Mouse (Mus musculus) midbrain, postnatal 0 days (tissue): ENCODE data around the gene Klf9. TPM values are rescaled to one million over a fixed set of nuclear protein-coding genes. Genes with fewer than 3 reads are reported as not detected.

Source experiments
- ATAC-seq: fragments of 200-750 bp; cut with Nextera tagmentation; 2 replicates; pipeline ENCODE4 v1.8.0; 2017; ENCODE audit warnings: moderate number of reproducible peaks, mild to moderate bottlenecking, moderate TSS enrichment, moderate library complexity; ENCODE audit not compliant: low FRiP score
- DNase-seq: peaks from one replicate; pipeline ENCODE4 v3.0.0-alpha.2; 2015; ENCODE audit warnings: low spot score
- H3K27ac ChIP-seq: fragments of 300-500 bp; sonication (generic); 2 replicates; pipeline ENCODE4 v1.5.1; 2014; ENCODE audit warnings: low read depth, mild to moderate bottlenecking, low read length, mixed read lengths
- H3K27me3 ChIP-seq: fragments of 300-500 bp; sonication (generic); 2 replicates; pipeline ENCODE4 v1.6.1; 2014; ENCODE audit warnings: low read length, control low read depth, mixed read lengths; ENCODE audit not compliant: insufficient read depth
- H3K36me3 ChIP-seq: fragments of 300-500 bp; sonication (generic); 2 replicates; pipeline ENCODE4 v1.6.1; 2014; ENCODE audit warnings: low read length, control low read depth, mixed read lengths; ENCODE audit not compliant: insufficient read depth
- H3K4me1 ChIP-seq: fragments of 300-500 bp; sonication (generic); 2 replicates; pipeline ENCODE4 v1.6.1; 2014; ENCODE audit warnings: mild to moderate bottlenecking, control low read depth, antibody characterized with exemption, low read length, mixed read lengths; ENCODE audit not compliant: insufficient read depth
- H3K4me2 ChIP-seq: fragments of 300-500 bp; sonication (generic); 2 replicates; pipeline ENCODE4 v1.6.1; 2014; ENCODE audit warnings: low read depth, mild to moderate bottlenecking, low read length, mixed read lengths; ENCODE audit not compliant: poor library complexity, severe bottlenecking
- H3K4me3 ChIP-seq: fragments of 300-500 bp; sonication (generic); 2 replicates; pipeline ENCODE4 v1.5.1; 2014; ENCODE audit warnings: low read depth, mild to moderate bottlenecking, low read length, moderate library complexity
- H3K9ac ChIP-seq: fragments of 300-500 bp; sonication (generic); replicated peaks from 2 replicates; pipeline ENCODE4 v1.6.1; 2014; ENCODE audit warnings: mild to moderate bottlenecking, low read length, moderate library complexity, mixed read lengths; ENCODE audit not compliant: poor library complexity, severe bottlenecking
- H3K9me3 ChIP-seq: fragments of 300-500 bp; sonication (generic); 2 replicates; pipeline ENCODE4 v1.6.1; 2016; ENCODE audit warnings: low read length, control low read depth
- CTCF ChIP-seq: IDR thresholded peaks from 2 replicates; pipeline ENCODE4 v1.5.1; 2016; ENCODE audit warnings: antibody characterized with exemption, mild to moderate bottlenecking
- WGBS: fragments of 180-500 bp; shearing (Covaris S2); extraction: QIAGEN DNeasy Blood & Tissue Kit; methylation state at CpG from one replicate; pipeline ENCODE4 v1.1.7; 2014; 5-methylcytosine and 5-hydroxymethylcytosine counted together
- polyA plus RNA-seq: library from polyadenylated mRNA; unstranded; fragments of >200 nt; fragmentation: Nextera tagmentation; extraction: Ambion mirVana; gene quantifications from 2 replicates; pipeline ENCODE4 v1.2.1, GENCODE M21; 2015
- total RNA-seq: library from RNA; depleted of rRNA; stranded (reverse); fragments of >200 nt; gene quantifications from 2 replicates; pipeline ENCODE4 v1.2.3, GENCODE M21; 2014

The Klf9 gene
- total and polyA plus RNA-seq, 2 experiments from 2014 or later, result 7.4 to 13.8 TPM

- 43% methylated on average over 7 of the region's 7 CpGs for WGBS
- no peak for ATAC-seq
- Histone ChIP-seq H3K27me3 (peaks cover 11% of the 10 kb centered on the region), H3K36me3 (no peaks in the 10 kb centered on the region), H3K4me2 (no peak overlapping the region), H3K9ac (no peak overlapping the region), H3K27ac (no peak overlapping the region), H3K4me1 (peaks cover 8% of the 10 kb centered on the region; the same call in 1 of the 2 replicates), H3K4me3 (no peak overlapping the region), H3K9me3 (no peaks in the 10 kb centered on the region)
- no peak for TF ChIP-seq CTCF
- no peak for DNase-seq
Observed at GRCm38 (mm10) chr19:23132720-23133426, 8.2 kb upstream of the Klf9 start.

DNA sequence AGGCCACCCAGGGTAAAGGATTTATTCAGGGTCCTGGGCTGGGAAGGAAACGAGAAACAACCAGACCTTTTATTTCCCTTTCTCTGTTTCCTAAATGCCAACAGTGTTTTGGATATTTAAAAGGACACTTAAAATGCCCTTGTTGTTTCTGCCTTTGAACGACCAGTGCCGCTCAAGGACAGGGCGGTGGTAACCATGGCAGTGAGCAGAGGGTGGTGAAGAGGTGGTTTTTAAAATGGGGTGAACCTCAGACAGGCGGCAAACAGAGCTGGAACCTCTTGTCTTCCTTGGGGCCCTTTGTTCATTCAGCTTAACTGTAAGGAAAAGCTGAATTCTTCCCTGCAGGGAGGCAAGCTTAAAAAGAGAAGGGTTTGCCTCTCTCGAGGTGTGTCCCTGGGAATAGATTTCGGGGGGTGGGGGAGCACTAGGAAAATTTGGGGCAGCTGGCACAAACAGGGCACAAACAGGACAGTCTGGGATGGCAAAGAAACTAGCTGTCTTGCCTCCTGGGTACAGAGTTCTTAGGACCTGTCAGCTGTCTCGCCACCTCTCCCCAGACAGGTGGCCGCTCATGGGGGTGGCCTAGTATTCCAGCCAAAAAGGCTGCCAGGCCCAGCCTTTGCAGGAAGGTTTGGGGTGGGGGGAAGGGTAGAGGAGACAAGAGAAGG lies 7.5 kb upstream of the Klf9 start:
- H3K27ac ChIP-seq, result no peak overlapping the region
- no peak for ATAC-seq
- 8% methylated on average over 9 of the region's 9 CpGs for WGBS
- H3K9me3 ChIP-seq, result no peaks in the 10 kb centered on the region
- TF ChIP-seq CTCF, result no peak
- H3K27me3 ChIP-seq, result peaks cover 15% of the 10 kb centered on the region
- no peak for DNase-seq
- no peak overlapping the region for H3K4me3 ChIP-seq
- peaks cover 8% of the 10 kb centered on the region; the same call in 1 of the 2 replicates for H3K4me1 ChIP-seq
- no peaks in the 10 kb centered on the region for H3K36me3 ChIP-seq
- H3K9ac ChIP-seq, result no peak overlapping the region
- peak overlapping the region; percentile 85 for H3K4me2 ChIP-seq

GRCm38 (mm10) chr19:23134095-23134440 lies 7.0 kb upstream of the Klf9 start:
- H3K9ac ChIP-seq, result no peak overlapping the region
- peak; percentile 30 for TF ChIP-seq CTCF

DNA sequence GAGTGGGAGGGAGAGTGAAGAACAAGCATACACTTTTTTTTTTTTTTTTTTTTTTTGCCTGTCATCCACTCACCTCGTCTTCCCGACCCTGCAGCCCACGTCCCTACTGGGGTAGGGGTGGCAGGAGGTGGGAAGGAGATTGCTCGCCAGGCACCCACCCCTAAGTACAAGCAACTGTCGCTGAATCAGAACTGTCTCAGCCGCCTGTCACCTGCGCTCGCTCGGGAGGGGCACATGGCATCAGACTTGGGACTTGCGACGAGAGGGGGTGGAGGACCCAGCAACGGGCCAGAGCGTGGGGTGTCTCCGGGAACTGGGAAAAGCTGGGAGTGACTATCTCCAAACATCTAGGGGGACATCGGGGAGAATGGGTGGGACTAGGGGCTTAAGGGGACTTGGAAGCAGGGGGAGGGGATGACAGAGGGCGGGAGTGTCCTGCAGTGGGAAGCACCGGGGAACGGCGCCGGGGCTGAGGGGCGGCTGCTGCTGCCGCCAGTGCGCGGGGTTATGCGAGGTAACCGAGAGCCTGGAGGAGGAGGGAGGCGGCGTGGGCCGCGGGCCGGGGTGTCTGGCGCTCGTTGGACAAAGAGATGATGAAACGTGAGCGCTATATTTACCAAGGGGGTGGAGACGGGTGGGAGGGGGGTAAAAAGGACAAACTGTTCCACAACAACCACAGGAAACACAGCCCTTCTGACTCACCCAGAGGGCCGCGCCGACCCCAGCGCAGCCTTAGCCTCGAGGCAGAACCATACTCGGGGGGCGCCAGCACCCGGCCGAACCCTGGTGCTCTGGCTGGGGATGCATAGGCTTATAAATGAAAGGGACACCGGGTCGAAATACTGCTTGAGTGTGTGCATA lies 6.4 kb upstream of the Klf9 start:
- ATAC-seq (peak; percentile 31), DNase-seq (peak; percentile 40)
- Histone ChIP-seq H3K36me3 (no peaks in the 10 kb centered on the region), H3K9ac (peak overlapping the region; percentile 55), H3K4me3 (peak overlapping the region; percentile 38), H3K27ac (no peak overlapping the region), H3K27me3 (peaks cover 15% of the 10 kb centered on the region), H3K9me3 (no peaks in the 10 kb centered on the region), H3K4me2 (peak overlapping the region; percentile 85), H3K4me1 (peaks cover 8% of the 10 kb centered on the region; the same call in 1 of the 2 replicates)
- TF ChIP-seq CTCF, result no peak
- WGBS, result under 1% methylated on average over 47 of the region's 47 CpGs

More at GRCm38 (mm10) chr19:23134095-23134440, 7.0 kb upstream of the Klf9 start:
- peak overlapping the region; percentile 38 for H3K4me3 ChIP-seq
- 2% methylated on average over 14 of the region's 14 CpGs for WGBS
- peak overlapping the region; percentile 85 for H3K4me2 ChIP-seq
- no peaks in the 10 kb centered on the region for H3K36me3 ChIP-seq
- no peaks in the 10 kb centered on the region for H3K9me3 ChIP-seq
- peaks cover 8% of the 10 kb centered on the region; the same call in 1 of the 2 replicates for H3K4me1 ChIP-seq
- no peak overlapping the region for H3K27ac ChIP-seq
- peak; percentile 10 for DNase-seq
- peaks cover 15% of the 10 kb centered on the region for H3K27me3 ChIP-seq
- 0 out of 2 replicates have a peak, but pooled peaks have one; percentile 14 for ATAC-seq

- WGBS, result under 1% methylated on average over 55 of the region's 55 CpGs
- peak; percentile 85 for DNase-seq
- Histone ChIP-seq H3K27ac (0 out of 2 replicates have a peak overlapping the region, but pooled peaks have one; percentile 32), H3K4me1 (peaks cover 8% of the 10 kb centered on the region; the same call in 1 of the 2 replicates), H3K36me3 (no peaks in the 10 kb centered on the region), H3K4me3 (peak overlapping the region; percentile 38), H3K27me3 (peaks cover 15% of the 10 kb centered on the region), H3K9me3 (no peaks in the 10 kb centered on the region), H3K4me2 (peak overlapping the region; percentile 85), H3K9ac (peak overlapping the region; percentile 55)
- ATAC-seq, result peak; percentile 63
- no peak for TF ChIP-seq CTCF
Observed at GRCm38 (mm10) chr19:23135349-23136201, 5.5 kb upstream of the Klf9 start.
